Mouse (Mus musculus) forebrain, embryonic 11.5 days (tissue): Measurements from ENCODE around the gene Ccr7. TPM values are rescaled to one million over a fixed set of nuclear protein-coding genes. Genes with fewer than 3 reads are reported as not detected.

Experiments
- ATAC-seq: fragments of 200-750 bp; cut with Nextera tagmentation; replicated peaks from 2 replicates; pipeline ENCODE4 v1.8.0; 2017; ENCODE audit warnings: moderate TSS enrichment; ENCODE audit not compliant: low FRiP score
- DNase-seq: peaks from one replicate; pipeline ENCODE4 v3.0.0-alpha.2; 2017; ENCODE audit warnings: low spot score
- H3K27ac ChIP-seq: fragments of 300-500 bp; sonication (generic); 2 replicates; pipeline ENCODE4 v1.5.1; 2014; ENCODE audit warnings: low read depth, low read length
- H3K27me3 ChIP-seq: fragments of 300-500 bp; sonication (generic); 2 replicates; pipeline ENCODE4 v1.6.1; 2014; ENCODE audit warnings: mild to moderate bottlenecking, low read length, mixed read lengths; ENCODE audit not compliant: control insufficient read depth, insufficient read depth
- H3K36me3 ChIP-seq: fragments of 300-500 bp; sonication (generic); 2 replicates; pipeline ENCODE4 v1.6.1; 2014; ENCODE audit warnings: mild to moderate bottlenecking, low read length, moderate library complexity, mixed read lengths; ENCODE audit not compliant: control insufficient read depth, insufficient read depth
- H3K4me1 ChIP-seq: fragments of 300-500 bp; sonication (generic); replicated peaks from 2 replicates; pipeline ENCODE4 v1.6.1; 2014; ENCODE audit warnings: low read length, mixed read lengths; ENCODE audit not compliant: control insufficient read depth, insufficient read depth
- H3K4me2 ChIP-seq: fragments of 300-500 bp; sonication (generic); 2 replicates; pipeline ENCODE4 v1.6.1; 2014; ENCODE audit warnings: low read depth, mild to moderate bottlenecking, low read length, moderate library complexity, mixed read lengths; ENCODE audit not compliant: severe bottlenecking
- H3K4me3 ChIP-seq: fragments of 300-500 bp; sonication (generic); 2 replicates; pipeline ENCODE4 v1.5.1; 2014; ENCODE audit warnings: low read depth, low read length
- H3K9ac ChIP-seq: fragments of 300-500 bp; sonication (generic); 2 replicates; pipeline ENCODE4 v1.6.1; 2014; ENCODE audit warnings: low read length
- H3K9me3 ChIP-seq: fragments of 300-500 bp; sonication (generic); 2 replicates; pipeline ENCODE4 v1.6.1; 2016; ENCODE audit warnings: low read length, mixed read lengths; ENCODE audit not compliant: control insufficient read depth
- WGBS: fragments of 180-500 bp; shearing (Covaris S2); extraction: QIAGEN DNeasy Blood & Tissue Kit; methylation state at CpG from one replicate; pipeline ENCODE4 v1.1.7; 2014; 5-methylcytosine and 5-hydroxymethylcytosine counted together
- polyA plus RNA-seq: library from polyadenylated mRNA; unstranded; fragments of >200 nt; fragmentation: Nextera tagmentation; extraction: Ambion mirVana; gene quantifications from 2 replicates; pipeline ENCODE4 v1.2.1, GENCODE M21; 2014

Gene Ccr7
- polyA plus RNA-seq, 1 experiment from 2014 or later, result 0.31 TPM

- Histone ChIP-seq H3K4me3 (no peak overlapping the region), H3K27me3 (no peaks in the 10 kb centered on the region), H3K27ac (no peak overlapping the region), H3K36me3 (no peaks in the 10 kb centered on the region), H3K9ac (no peak overlapping the region), H3K4me1 (no peaks in the 10 kb centered on the region), H3K9me3 (no peaks in the 10 kb centered on the region), H3K4me2 (no peak overlapping the region)
- no peak for ATAC-seq
- DNase-seq, result no peak
- 81% methylated on average over 8 of the region's 8 CpGs for WGBS
Observed at GRCm38 (mm10) chr11:99096996-99097774, 57.7 kb downstream of the Ccr7 start.

DNA sequence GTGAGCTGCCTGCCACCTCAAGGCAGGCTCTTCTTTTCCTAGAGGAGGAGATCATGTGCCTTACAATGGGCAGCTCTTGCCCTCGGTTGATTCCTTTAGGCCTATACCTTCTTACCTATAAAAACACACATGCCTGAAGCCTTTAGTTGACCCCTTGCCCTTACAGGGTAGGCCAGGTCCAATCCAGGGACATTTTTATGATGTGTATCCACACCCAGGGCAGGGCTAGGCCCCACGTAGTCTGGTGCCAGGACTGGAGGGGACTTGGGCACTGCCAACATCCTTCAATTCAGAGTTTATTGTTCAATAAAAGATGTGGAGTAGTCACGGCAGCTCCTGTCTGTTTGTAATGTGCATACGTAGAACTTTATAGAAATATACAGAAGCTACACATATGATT is 58.5 kb downstream of the Ccr7 start:
- Histone ChIP-seq H3K27ac (no peak overlapping the region), H3K4me1 (no peaks in the 10 kb centered on the region), H3K27me3 (no peaks in the 10 kb centered on the region), H3K9ac (no peak overlapping the region), H3K4me3 (no peak overlapping the region), H3K9me3 (no peaks in the 10 kb centered on the region), H3K4me2 (no peak overlapping the region), H3K36me3 (no peaks in the 10 kb centered on the region)
- no peak for ATAC-seq
- no peak for DNase-seq
- WGBS, result 78% methylated on average over 4 of the region's 4 CpGs

DNA sequence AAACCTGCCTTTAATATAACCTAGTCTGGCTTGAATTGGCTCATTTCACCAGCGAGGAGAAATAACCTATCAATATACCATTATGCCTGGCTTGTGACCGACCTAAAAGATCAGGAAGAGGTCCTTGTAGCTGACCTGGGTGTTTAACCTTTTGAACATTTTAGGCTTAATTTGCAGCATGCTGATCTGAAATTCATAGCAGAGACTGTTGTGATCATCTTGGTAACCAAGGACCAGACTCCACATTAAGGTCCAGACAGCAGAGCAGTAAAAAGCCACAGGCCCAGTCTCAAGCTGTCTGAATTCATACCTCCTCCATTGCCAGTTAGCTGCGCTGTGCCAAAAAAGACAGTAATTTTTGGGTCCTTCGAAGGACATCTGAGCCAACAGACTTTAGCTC is 59.1 kb downstream of the Ccr7 start:
- Histone ChIP-seq H3K9ac (no peak overlapping the region), H3K4me2 (no peak overlapping the region), H3K27ac (no peak overlapping the region), H3K4me3 (no peak overlapping the region), H3K36me3 (no peaks in the 10 kb centered on the region), H3K4me1 (no peaks in the 10 kb centered on the region), H3K9me3 (no peaks in the 10 kb centered on the region), H3K27me3 (no peaks in the 10 kb centered on the region)
- DNase-seq (no peak), ATAC-seq (no peak)
- 73% methylated on average over 4 of the region's 4 CpGs for WGBS

DNA sequence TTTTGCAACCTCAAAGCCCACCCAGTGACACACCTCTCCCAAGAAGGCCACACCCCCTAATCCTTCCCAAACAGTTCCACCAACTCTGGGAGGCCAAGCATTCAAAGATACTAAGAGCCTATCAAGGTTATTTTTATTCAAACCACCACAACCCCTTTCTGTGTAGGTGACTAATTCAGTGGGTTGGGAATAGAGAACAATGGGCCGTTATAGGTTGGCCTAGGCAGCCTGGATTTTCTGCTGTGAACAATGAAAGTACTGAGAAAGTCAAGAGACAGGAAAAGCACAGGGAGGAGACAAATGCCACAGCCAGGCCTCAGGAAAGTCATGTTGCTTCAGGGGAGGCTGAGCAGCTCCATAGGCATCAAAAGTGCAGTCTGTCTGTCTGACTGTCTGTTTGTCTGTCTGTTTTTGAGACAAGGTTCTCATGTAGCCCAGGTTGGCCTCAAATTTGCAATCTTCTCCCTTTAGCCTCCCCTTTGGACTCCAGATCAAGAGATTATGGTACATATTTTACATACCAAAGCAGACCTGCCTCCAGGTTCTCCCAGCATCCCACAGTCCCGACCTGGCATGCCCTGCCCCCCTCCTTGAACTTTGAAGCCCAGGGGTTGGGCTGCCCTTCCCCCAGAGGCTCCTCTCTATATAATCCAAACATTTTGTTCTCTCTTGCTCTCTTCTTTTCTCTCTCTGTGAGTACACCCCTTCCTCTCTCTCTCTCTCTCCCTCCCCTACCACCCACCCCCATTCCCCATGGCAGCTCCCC is 59.8 kb downstream of the Ccr7 start:
- Histone ChIP-seq H3K9ac (no peak overlapping the region), H3K27me3 (no peaks in the 10 kb centered on the region), H3K36me3 (no peaks in the 10 kb centered on the region), H3K9me3 (no peaks in the 10 kb centered on the region), H3K4me3 (no peak overlapping the region), H3K27ac (no peak overlapping the region), H3K4me1 (no peaks in the 10 kb centered on the region), H3K4me2 (no peak overlapping the region)
- ATAC-seq (no peak), DNase-seq (no peak)
- WGBS, result 50% methylated on average over 2 of the region's 2 CpGs

Other genes with a start within 250 kb of the Ccr7 start
- gene Cdc6, start 247.3 kb downstream of the Ccr7 start, polyA plus RNA-seq, result 52.8 and 54.7 TPM in 2 replicates
- gene Rara, start 227.3 kb downstream of the Ccr7 start, polyA plus RNA-seq, result 23.3 and 25.2 TPM in 2 replicates
- gene Gjd3, start 172.1 kb downstream of the Ccr7 start, polyA plus RNA-seq, result 0.23 TPM in 1 of 2 replicates, not detected in the other
- gene Top2a, start 130.9 kb downstream of the Ccr7 start, polyA plus RNA-seq, result 446 and 476 TPM in 2 replicates
- 246 and 252 TPM in 2 replicates for gene Igfbp4, start 113.8 kb downstream of the Ccr7 start, polyA plus RNA-seq
- gene Tns4, start 65.8 kb downstream of the Ccr7 start, polyA plus RNA-seq, result 0.27 and 0.65 TPM in 2 replicates
- 203 and 209 TPM in 2 replicates for gene Smarce1, start 75.9 kb upstream of the Ccr7 start, polyA plus RNA-seq
- gene Krt222, start 89.0 kb upstream of the Ccr7 start, polyA plus RNA-seq, result 0.29 and 0.59 TPM in 2 replicates
- not detected in 2 replicates for gene Krt24, start 130.2 kb upstream of the Ccr7 start, polyA plus RNA-seq
- not detected in 2 replicates for gene Krt25, start 167.9 kb upstream of the Ccr7 start, polyA plus RNA-seq
- gene Krt26, start 182.9 kb upstream of the Ccr7 start, polyA plus RNA-seq, result not detected in 2 replicates
- not detected in 2 replicates for gene Krt27, start 196.0 kb upstream of the Ccr7 start, polyA plus RNA-seq
- gene Krt28, start 219.8 kb upstream of the Ccr7 start, polyA plus RNA-seq, result 0.32 and 0.45 TPM in 2 replicates
- gene Krt10, start 234.3 kb upstream of the Ccr7 start, polyA plus RNA-seq, result 26.8 and 28.3 TPM in 2 replicates